Mouse (Mus musculus): ENCODE measurements around the gene P2rx7.

- TF ChIP-seq CTCF (IDR thresholded peaks at IDR 0.05; ENCODE audit: low read depth) (no peak), EP300 (IDR thresholded peaks at IDR 0.05; ENCODE audit: low read depth) (no peak)
Measured at GRCm38 (mm10) chr5:122650100-122650499, 6.4 kb downstream of the P2rx7 start.
